Mouse (Mus musculus) heart, postnatal 0 days (tissue): ENCODE results near the gene Ranbp6.

Experiments used
- CTCF ChIP-seq: IDR thresholded peaks from 2 replicates; pipeline ENCODE4 v1.5.1; 2016; ENCODE audit warnings: antibody characterized with exemption, control low read depth, low read depth
- EP300 ChIP-seq: IDR thresholded peaks from 2 replicates; pipeline ENCODE4 v1.6.1; 2016; ENCODE audit warnings: antibody characterized with exemption, low read depth

GRCm38 (mm10) chr19:29838171-29838570, 25.4 kb upstream of the Ranbp6 start:
- no peak for TF ChIP-seq CTCF
- no peak for TF ChIP-seq EP300
